ENCODE assay signal across 8 mouse cellular contexts in genomic region chr10:81356352-81356990, GRCm38 (mm10). TPM values are rescaled to one million over a fixed set of nuclear protein-coding genes. Genes with fewer than 3 reads are reported as not detected.
A peak's percentile ranks its signal among the peaks of the same experiment; 100 is the strongest.
DNase-seq lines count a peak whose midpoint lies in the region; ATAC-seq and TF ChIP-seq lines count a peak whose summit lies in the region.

No protein-coding gene starts in this region.

- H3K9ac ChIP-seq in neural tube, embryonic 11.5 days (ENCODE audit: low read length) = no peak overlapping the region
- 0 out of 2 replicates have a peak overlapping the region, but pooled peaks have one; percentile 3 for H3K9ac ChIP-seq in forebrain, embryonic 15.5 days (replicated peaks)
- no peak overlapping the region for H3K9ac ChIP-seq in limb, embryonic 14.5 days (ENCODE audit: low read depth, low read length, severe bottlenecking)
- peak overlapping the region; percentile 23; the same call in 1 of the 2 replicates for H3K9ac ChIP-seq in neural tube, embryonic 15.5 days (replicated peaks)

- TF ChIP-seq POLR2A in limb, embryonic 14.5 days (IDR thresholded peaks at IDR 0.05; ENCODE audit: borderline replicate concordance, extremely low read depth, insufficient read depth, insufficient read length) = no peak

- peaks cover 16% of the 10 kb centered on the region for H3K4me1 ChIP-seq in neural tube, embryonic 11.5 days (ENCODE audit: control insufficient read depth, insufficient read depth, low read length)
- H3K4me1 ChIP-seq in forebrain, embryonic 15.5 days = peaks cover 19% of the 10 kb centered on the region
- H3K4me1 ChIP-seq in limb, embryonic 14.5 days (ENCODE audit: control insufficient read depth, insufficient read depth, low read length) = peaks cover 18% of the 10 kb centered on the region
- H3K4me1 ChIP-seq in neural tube, embryonic 15.5 days = peaks cover 42% of the 10 kb centered on the region

- H3K4me2 ChIP-seq in neural tube, embryonic 11.5 days (ENCODE audit: low read depth) = peak overlapping the region; percentile 99
- peak overlapping the region; percentile 96 for H3K4me2 ChIP-seq in forebrain, embryonic 15.5 days (replicated peaks)
- peak overlapping the region; percentile 95; the same call in 1 of the 2 replicates for H3K4me2 ChIP-seq in limb, embryonic 14.5 days (replicated peaks; ENCODE audit: low read depth, low read length, severe bottlenecking)
- H3K4me2 ChIP-seq in neural tube, embryonic 15.5 days = peak overlapping the region; percentile 85

- no peak for ATAC-seq in neural tube, embryonic 11.5 days (ENCODE audit: insufficient read depth, low FRiP score, low TSS enrichment)
- no peak for ATAC-seq in forebrain, embryonic 15.5 days (replicated peaks)
- no peak for ATAC-seq in limb, embryonic 14.5 days (ENCODE audit: low FRiP score, low read depth)
- ATAC-seq in neural tube, embryonic 15.5 days (ENCODE audit: low FRiP score) = no peak

- intact Hi-C loops in left cerebral cortex, adult 2 months (cut with DNase I) = no loop called here

- no peak overlapping the region for H3K4me3 ChIP-seq in neural tube, embryonic 11.5 days (ENCODE audit: low read depth, low read length)
- H3K4me3 ChIP-seq in forebrain, embryonic 15.5 days = peak overlapping the region; percentile 79; the same call in 1 of the 2 replicates
- no peak overlapping the region; the same call in 1 of the 2 replicates for H3K4me3 ChIP-seq in limb, embryonic 14.5 days (replicated peaks; ENCODE audit: low read length)
- H3K4me3 ChIP-seq in neural tube, embryonic 15.5 days (replicated peaks) = peak overlapping the region; percentile 73; the same call in 1 of the 2 replicates
- H3K4me3 ChIP-seq in left cerebral cortex, adult 2 months = no peak overlapping the region

- no peak overlapping the region for H3K27ac ChIP-seq in neural tube, embryonic 11.5 days (ENCODE audit: low read depth, low read length)
- no peak overlapping the region for H3K27ac ChIP-seq in forebrain, embryonic 15.5 days (replicated peaks)
- no peak overlapping the region for H3K27ac ChIP-seq in limb, embryonic 14.5 days (replicated peaks; ENCODE audit: low read depth, low read length)
- H3K27ac ChIP-seq in neural tube, embryonic 15.5 days (replicated peaks) = peak overlapping the region; percentile 9; the same call in 1 of the 2 replicates
- no peak overlapping the region for H3K27ac ChIP-seq in left cerebral cortex, adult 2 months

- H3K9me3 ChIP-seq in neural tube, embryonic 11.5 days (ENCODE audit: control insufficient read depth, low read length) = no peaks in the 10 kb centered on the region
- H3K9me3 ChIP-seq in forebrain, embryonic 15.5 days = no peaks in the 10 kb centered on the region
- no peaks in the 10 kb centered on the region for H3K9me3 ChIP-seq in limb, embryonic 14.5 days (ENCODE audit: control insufficient read depth, low read length)
- no peaks in the 10 kb centered on the region for H3K9me3 ChIP-seq in neural tube, embryonic 15.5 days (replicated peaks)

- TF ChIP-seq CTCF in left cerebral cortex, adult 2 months (IDR thresholded peaks at IDR 0.05) = no peak

- H3K27me3 ChIP-seq in neural tube, embryonic 11.5 days (ENCODE audit: control insufficient read depth, insufficient read depth, low read length) = no peaks in the 10 kb centered on the region
- H3K27me3 ChIP-seq in forebrain, embryonic 15.5 days = no peaks in the 10 kb centered on the region
- no peaks in the 10 kb centered on the region for H3K27me3 ChIP-seq in limb, embryonic 14.5 days (ENCODE audit: control insufficient read depth, insufficient read depth, low read length)
- H3K27me3 ChIP-seq in neural tube, embryonic 15.5 days (replicated peaks) = no peaks in the 10 kb centered on the region

- H3K36me3 ChIP-seq in neural tube, embryonic 11.5 days (ENCODE audit: control insufficient read depth, insufficient read depth, low read length) = no peaks in the 10 kb centered on the region
- no peaks in the 10 kb centered on the region for H3K36me3 ChIP-seq in forebrain, embryonic 15.5 days
- H3K36me3 ChIP-seq in limb, embryonic 14.5 days (ENCODE audit: control insufficient read depth, insufficient read depth, low read length) = peaks cover 7% of the 10 kb centered on the region; the same call in 1 of the 2 replicates
- H3K36me3 ChIP-seq in neural tube, embryonic 15.5 days = peaks cover 5% of the 10 kb centered on the region; the same call in 1 of the 2 replicates

- WGBS in neural tube, embryonic 11.5 days = 56% methylated on average over 12 of the region's 12 CpGs
- 44% methylated on average over 12 of the region's 12 CpGs for WGBS in forebrain, embryonic 15.5 days
- WGBS in limb, embryonic 14.5 days = 44% methylated on average over 12 of the region's 12 CpGs
- WGBS in neural tube, embryonic 15.5 days = 54% methylated on average over 12 of the region's 12 CpGs

- DNase-seq in neural tube, embryonic 11.5 days (ENCODE audit: low spot score) = no peak
- DNase-seq in neural tube, embryonic 10.5 days (ENCODE audit: extremely low spot score, low spot score) = no peak
- no peak for DNase-seq in limb, embryonic 14.5 days (ENCODE audit: low spot score)
- no peak for DNase-seq in left cerebral cortex, adult 8-10 months (ENCODE audit: low spot score in 2 of 2)
- DNase-seq in left cerebral cortex, adult 18-20 months (ENCODE audit: low spot score in 2 of 2) = no peak
- no peak for DNase-seq in left cerebral cortex, adult 2 months (ENCODE audit: extremely low spot score in 1 of 2, low spot score in 2 of 2)

RNA-seq across cellular contexts. Expression of gene Mfsd12, which starts 0.8 kb away (rescaled TPM):
- polyA plus RNA-seq in neural tube, embryonic 11.5 days (2014; fragmentation: Nextera tagmentation; extraction: Ambion mirVana) = 5.3 and 5.7 TPM in 2 replicates
- 11.2 and 11.9 TPM in 2 replicates for polyA plus RNA-seq in forebrain, embryonic 15.5 days (2015; fragmentation: Nextera tagmentation; extraction: Ambion mirVana)
- 12.0 and 18.5 TPM in 2 replicates for polyA plus RNA-seq in limb, embryonic 14.5 days (2012; rRNA removed)
- polyA plus RNA-seq in limb, embryonic 14.5 days (2014; fragmentation: Nextera tagmentation; extraction: Ambion mirVana) = 6.8 and 8.0 TPM in 2 replicates
- polyA plus RNA-seq in neural tube, embryonic 15.5 days (2015; fragmentation: Nextera tagmentation; extraction: Ambion mirVana) = 22.9 and 29.4 TPM in 2 replicates
- 10 to 100 TPM; 36.8 to 42.2 (median 37.9) TPM for total RNA-seq in left cerebral cortex, adult 8-10 months (2022)
- 10 to 100 TPM; 38.1 to 42.0 TPM for total RNA-seq in left cerebral cortex, adult 18-20 months (2021)
- total RNA-seq in left cerebral cortex, adult 2 months (2021) = 10 to 100 TPM; 38.2 to 40.2 TPM

RNA-seq across cellular contexts. Expression of gene Hmg20b, which starts 6.2 kb away (rescaled TPM):
- 104 and 110 TPM in 2 replicates for polyA plus RNA-seq in neural tube, embryonic 11.5 days (2014; fragmentation: Nextera tagmentation; extraction: Ambion mirVana)
- 41.4 and 43.3 TPM in 2 replicates for polyA plus RNA-seq in forebrain, embryonic 15.5 days (2015; fragmentation: Nextera tagmentation; extraction: Ambion mirVana)
- polyA plus RNA-seq in limb, embryonic 14.5 days (2012; rRNA removed) = 135 and 137 TPM in 2 replicates
- 92.9 and 104 TPM in 2 replicates for polyA plus RNA-seq in limb, embryonic 14.5 days (2014; fragmentation: Nextera tagmentation; extraction: Ambion mirVana)
- polyA plus RNA-seq in neural tube, embryonic 15.5 days (2015; fragmentation: Nextera tagmentation; extraction: Ambion mirVana) = 31.0 and 48.9 TPM in 2 replicates
- total RNA-seq in left cerebral cortex, adult 8-10 months (2022) = 10 to 100 TPM; 20.2 to 31.9 (median 27.2) TPM
- total RNA-seq in left cerebral cortex, adult 18-20 months (2021) = 10 to 100 TPM; 28.9 to 30.5 TPM
- 10 to 100 TPM; 27.3 to 29.5 TPM for total RNA-seq in left cerebral cortex, adult 2 months (2021)

RNA-seq across cellular contexts. Expression of gene 4930404N11Rik, which starts 9.1 kb away (rescaled TPM):
- 0.20 and 0.50 TPM in 2 replicates for polyA plus RNA-seq in neural tube, embryonic 11.5 days (2014; fragmentation: Nextera tagmentation; extraction: Ambion mirVana)
- 0.73 and 1.3 TPM in 2 replicates for polyA plus RNA-seq in forebrain, embryonic 15.5 days (2015; fragmentation: Nextera tagmentation; extraction: Ambion mirVana)
- 0.43 and 0.95 TPM in 2 replicates for polyA plus RNA-seq in limb, embryonic 14.5 days (2012; rRNA removed)
- polyA plus RNA-seq in limb, embryonic 14.5 days (2014; fragmentation: Nextera tagmentation; extraction: Ambion mirVana) = 0.37 and 0.41 TPM in 2 replicates
- polyA plus RNA-seq in neural tube, embryonic 15.5 days (2015; fragmentation: Nextera tagmentation; extraction: Ambion mirVana) = 1.3 and 1.5 TPM in 2 replicates
- total RNA-seq in left cerebral cortex, adult 8-10 months (2022) = 1 to 10 TPM in 3 of 4 experiments, under 1 TPM in 1; 0.77 to 2.4 (median 1.2) TPM
- total RNA-seq in left cerebral cortex, adult 18-20 months (2021) = 1 to 10 TPM; 1.2 to 1.3 TPM
- total RNA-seq in left cerebral cortex, adult 2 months (2021) = 1 to 10 TPM in 1 of 2 experiments, under 1 TPM in 1; 1.00 to 1.3 TPM

RNA-seq across cellular contexts. Expression of gene Gipc3, which starts 13.4 kb away (rescaled TPM):
- not detected in 2 replicates for polyA plus RNA-seq in neural tube, embryonic 11.5 days (2014; fragmentation: Nextera tagmentation; extraction: Ambion mirVana)
- not detected in 2 replicates for polyA plus RNA-seq in forebrain, embryonic 15.5 days (2015; fragmentation: Nextera tagmentation; extraction: Ambion mirVana)
- 0.09 and 0.12 TPM in 2 replicates for polyA plus RNA-seq in limb, embryonic 14.5 days (2012; rRNA removed)
- polyA plus RNA-seq in limb, embryonic 14.5 days (2014; fragmentation: Nextera tagmentation; extraction: Ambion mirVana) = 0.06 TPM in 2 replicates
- polyA plus RNA-seq in neural tube, embryonic 15.5 days (2015; fragmentation: Nextera tagmentation; extraction: Ambion mirVana) = not detected in 2 replicates
- total RNA-seq in left cerebral cortex, adult 8-10 months (2022) = 1 to 10 TPM; 2.0 to 2.3 (median 2.2) TPM
- total RNA-seq in left cerebral cortex, adult 18-20 months (2021) = 1 to 10 TPM; 2.5 to 3.6 TPM
- 1 to 10 TPM; 1.7 to 2.1 TPM for total RNA-seq in left cerebral cortex, adult 2 months (2021)

RNA-seq across cellular contexts. Expression of gene Fzr1, which starts 21.8 kb away (rescaled TPM):
- polyA plus RNA-seq in neural tube, embryonic 11.5 days (2014; fragmentation: Nextera tagmentation; extraction: Ambion mirVana) = 112 and 120 TPM in 2 replicates
- polyA plus RNA-seq in forebrain, embryonic 15.5 days (2015; fragmentation: Nextera tagmentation; extraction: Ambion mirVana) = 133 and 135 TPM in 2 replicates
- 109 and 142 TPM in 2 replicates for polyA plus RNA-seq in limb, embryonic 14.5 days (2012; rRNA removed)
- 92.8 and 95.5 TPM in 2 replicates for polyA plus RNA-seq in limb, embryonic 14.5 days (2014; fragmentation: Nextera tagmentation; extraction: Ambion mirVana)
- 132 and 146 TPM in 2 replicates for polyA plus RNA-seq in neural tube, embryonic 15.5 days (2015; fragmentation: Nextera tagmentation; extraction: Ambion mirVana)
- total RNA-seq in left cerebral cortex, adult 8-10 months (2022) = 10 to 100 TPM; 66.8 to 73.4 (median 70.6) TPM
- 10 to 100 TPM; 71.1 to 72.1 TPM for total RNA-seq in left cerebral cortex, adult 18-20 months (2021)
- total RNA-seq in left cerebral cortex, adult 2 months (2021) = 10 to 100 TPM; 69.1 to 70.6 TPM

Comparison
In these comparisons a context has a peak if more than half of its experiments do, and no peak if none do; other contexts are left out.
1. H3K4me3 ChIP-seq: peak in forebrain, embryonic 15.5 days (single experiment) and neural tube, embryonic 15.5 days (single experiment); none in neural tube, embryonic 11.5 days (single experiment), limb, embryonic 14.5 days (single experiment) and left cerebral cortex, adult 2 months (single experiment).
2. H3K9ac ChIP-seq: peak in forebrain, embryonic 15.5 days (single experiment) and neural tube, embryonic 15.5 days (single experiment); none in neural tube, embryonic 11.5 days (single experiment) and limb, embryonic 14.5 days (single experiment).
3. Peak in every context shown above with its lines, with median percentiles within 50 percentile points of each other: H3K4me2 ChIP-seq.